ENCODE assay signal across 8 mouse cellular contexts in genomic region chr8:110217681-110218131, GRCm38 (mm10). TPM values are rescaled to one million over a fixed set of nuclear protein-coding genes. Genes with fewer than 3 reads are reported as not detected.
DNase-seq lines count a peak whose midpoint lies in the region; ATAC-seq and TF ChIP-seq lines count a peak whose summit lies in the region.

No protein-coding gene starts in this region.

- peak overlapping the region; percentile 84 for H3K27ac ChIP-seq in hindbrain, embryonic 13.5 days

- no peaks in the 10 kb centered on the region for H3K27me3 ChIP-seq in Patski
- no peaks in the 10 kb centered on the region for H3K27me3 ChIP-seq in hindbrain, embryonic 13.5 days

- peaks cover 24% of the 10 kb centered on the region for H3K4me1 ChIP-seq in hindbrain, embryonic 13.5 days (replicated peaks)

- POLR2A ChIA-PET in Patski (lab: Charles Lee) = no interaction called here

- in situ Hi-C loops in Patski (cut with MboI; ENCODE audit: low pct_unique_long_range_greater_than_20kb) = no loop called here

- H3K9me3 ChIP-seq in hindbrain, embryonic 13.5 days = no peaks in the 10 kb centered on the region

- H3K4me2 ChIP-seq in hindbrain, embryonic 13.5 days = peak overlapping the region; percentile 76

- H3K4me3 ChIP-seq in hindbrain, embryonic 13.5 days = peak overlapping the region; percentile 62

- peaks cover 21% of the 10 kb centered on the region for H3K36me3 ChIP-seq in hindbrain, embryonic 13.5 days

- H3K9ac ChIP-seq in hindbrain, embryonic 13.5 days = peak overlapping the region; percentile 65

- CTCF ChIA-PET in Patski (lab: Charles Lee) = interaction anchor here (2.9 kb wide), 1 partner anchor 15 kb away, joined by 7 read pairs; no protein-coding TSS in a partner anchor

- peak; percentile 87 for DNase-seq in Patski (ENCODE audit: low read depth, low spot score)
- DNase-seq in cerebellum, postnatal 14 days = peak; percentile 100
- DNase-seq in frontal cortex, postnatal 14 days (ENCODE audit: low spot score in 2 of 2) = peak; percentile 99
- peak; percentile 98 for DNase-seq in layer of hippocampus, postnatal 25 days (ENCODE audit: extremely low spot score in 1 of 2, low spot score in 1 of 2)
- peak; percentile 99 for DNase-seq in lung, postnatal 25 days (ENCODE audit: low spot score)
- peak; percentile 98 for DNase-seq in retina, embryonic 14.5 days (ENCODE audit: low spot score)
- DNase-seq in thymus, postnatal 4 days = peak; percentile 100

- TF ChIP-seq CTCF in Patski (IDR thresholded peaks at IDR 0.05) = no peak

- WGBS in hindbrain, embryonic 13.5 days = under 1% methylated on average over 43 of the region's 43 CpGs

- peak; percentile 99 for ATAC-seq in Patski
- ATAC-seq in hindbrain, embryonic 13.5 days (ENCODE audit: low FRiP score) = peak; percentile 99

RNA-seq across cellular contexts. Expression of gene Cmtr2, which starts 2.2 kb away (rescaled TPM):
- polyA plus RNA-seq in Patski (2021) = 8.6 TPM
- polyA plus RNA-seq in hindbrain, embryonic 13.5 days (2015; fragmentation: Nextera tagmentation; extraction: Ambion mirVana) = 10.9 and 12.0 TPM in 2 replicates
- 1 to 10 TPM; 5.7 to 6.1 TPM for total RNA-seq in layer of hippocampus, postnatal 25 days (2021)

RNA-seq across cellular contexts. Expression of gene Hydin, which starts 49.1 kb away (rescaled TPM):
- polyA plus RNA-seq in Patski (2021) = 0.10 TPM
- polyA plus RNA-seq in hindbrain, embryonic 13.5 days (2015; fragmentation: Nextera tagmentation; extraction: Ambion mirVana) = 0.18 and 0.71 TPM in 2 replicates
- total RNA-seq in layer of hippocampus, postnatal 25 days (2021) = under 1 TPM; 0.37 to 0.47 TPM

RNA-seq across cellular contexts. Expression of gene Calb2, which starts 49.7 kb away (rescaled TPM):
- polyA plus RNA-seq in Patski (2021) = not detected
- 53.3 and 69.2 TPM in 2 replicates for polyA plus RNA-seq in hindbrain, embryonic 13.5 days (2015; fragmentation: Nextera tagmentation; extraction: Ambion mirVana)
- total RNA-seq in layer of hippocampus, postnatal 25 days (2021) = 10 to 100 TPM; 45.5 to 55.4 TPM

Comparison
In these comparisons a context has a peak if more than half of its experiments do, and no peak if none do; other contexts are left out.
1. Peak in every context shown above with its lines: DNase-seq, ATAC-seq, H3K4me3 ChIP-seq and H3K27ac ChIP-seq.
2. RNA of gene Calb2, which starts 49.7 kb away (polyA plus RNA-seq): 53.3 to 69.2 TPM in hindbrain, embryonic 13.5 days; not detected in Patski (single experiment); every median in the first group is over 10 times any median in the second.